Mouse (Mus musculus) embryo, embryonic 10 days (tissue): ENCODE results near the gene Herc1.
"Not testable (repeated sequence)": the region's sequence is repeated elsewhere in the genome, so short reads cannot be mapped to it uniquely, and the experiment has no call there.

Experiments used
- DNase-seq: peaks from one replicate; pipeline ENCODE4 v3.0.0-alpha.2; 2015; ENCODE audit warnings: low spot score

The Herc1 gene

DNA sequence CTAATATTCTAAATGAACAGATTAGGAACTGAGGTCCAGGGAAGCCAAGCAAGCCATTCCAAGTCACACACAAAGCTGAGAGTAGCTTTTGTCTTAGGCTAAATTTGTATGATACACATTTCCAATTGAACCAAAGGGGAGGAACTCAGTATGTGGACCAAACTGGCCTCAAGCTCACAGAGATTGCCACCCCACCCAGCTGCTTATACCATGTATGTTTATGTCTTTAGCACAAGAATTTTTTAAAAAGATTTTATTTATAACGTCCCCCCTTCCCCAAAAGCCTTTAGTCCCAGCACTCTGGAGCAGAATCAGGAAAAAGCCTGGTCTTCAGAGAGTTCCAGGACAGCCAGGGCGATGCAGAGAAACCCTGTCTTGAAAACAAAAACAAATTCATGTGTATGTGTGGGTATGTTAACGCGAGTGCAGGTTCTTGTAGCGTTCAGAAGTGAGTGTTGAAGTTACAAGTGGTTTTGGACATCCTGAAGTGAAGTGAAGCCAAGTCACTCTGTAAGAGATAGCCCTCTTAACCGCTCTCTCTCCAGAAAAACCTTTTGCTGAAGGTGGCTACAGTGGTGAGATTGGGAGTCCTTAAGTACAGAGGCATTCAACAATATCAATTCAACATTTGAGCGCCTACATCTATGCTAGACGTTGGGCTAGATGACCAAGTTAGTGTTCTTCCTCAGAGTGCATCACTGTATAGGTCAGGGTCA lies 948 bp upstream of the Herc1 start:
- DNase-seq = no peak

- DNase-seq = peak; percentile 53
These were observed 659 bp downstream of the Herc1 start for GRCm38 (mm10) chr9:66350788-66351430.

DNA sequence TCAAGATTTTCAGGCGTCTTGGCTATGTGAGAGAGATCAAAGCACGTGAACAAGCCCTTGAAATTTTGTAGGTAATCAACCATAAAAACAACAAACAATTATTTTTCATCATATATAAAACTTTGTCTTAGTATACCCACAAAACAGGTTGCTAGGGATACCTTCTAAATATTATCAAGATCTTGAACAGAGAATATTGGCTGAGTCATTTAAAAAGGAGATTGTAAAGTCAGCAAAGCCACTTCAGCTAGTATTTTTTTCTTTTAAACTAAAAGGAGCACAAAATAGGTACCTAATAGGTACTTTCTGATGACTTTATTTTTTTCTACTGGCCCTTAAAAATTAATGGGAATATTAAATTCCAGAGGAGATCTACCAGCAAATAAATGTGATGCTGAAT lies 2.5 kb downstream of the Herc1 start:
- no peak for DNase-seq

GRCm38 (mm10) chr9:66359135-66359534 lies 8.9 kb downstream of the Herc1 start:
- DNase-seq = no peak

- DNase-seq = no peak
These were observed 10.0 kb downstream of the Herc1 start for GRCm38 (mm10) chr9:66360143-66360690.

DNA sequence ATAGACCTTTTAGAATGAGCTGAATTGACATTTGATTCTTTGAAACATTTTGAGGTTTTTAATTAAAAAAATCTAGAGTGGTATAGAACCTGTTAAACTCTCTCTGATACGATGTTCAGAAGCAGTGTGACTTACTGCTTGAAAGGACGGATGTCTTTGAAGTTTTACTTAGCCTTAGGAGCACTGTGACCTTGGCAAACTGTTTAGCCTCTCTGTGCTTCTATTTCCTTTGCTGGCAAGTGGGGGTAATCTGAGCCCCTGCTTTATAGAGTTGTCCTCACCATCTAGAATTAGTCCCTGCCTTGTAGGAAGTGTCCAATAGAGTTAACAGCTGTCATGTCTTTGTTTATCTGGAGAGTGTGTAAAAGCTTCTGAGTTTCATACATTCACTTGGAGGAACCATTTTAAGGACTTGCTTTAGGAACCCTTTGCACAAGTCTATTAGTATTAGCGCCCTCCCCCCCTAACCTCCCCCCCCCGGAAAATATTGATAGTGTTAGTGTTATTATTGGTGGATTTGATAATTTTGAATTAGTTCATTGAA lies 18.7 kb downstream of the Herc1 start:
- DNase-seq = peak; percentile 15

- no peak for DNase-seq
These were observed 20.1 kb downstream of the Herc1 start for GRCm38 (mm10) chr9:66370334-66370733.

DNA sequence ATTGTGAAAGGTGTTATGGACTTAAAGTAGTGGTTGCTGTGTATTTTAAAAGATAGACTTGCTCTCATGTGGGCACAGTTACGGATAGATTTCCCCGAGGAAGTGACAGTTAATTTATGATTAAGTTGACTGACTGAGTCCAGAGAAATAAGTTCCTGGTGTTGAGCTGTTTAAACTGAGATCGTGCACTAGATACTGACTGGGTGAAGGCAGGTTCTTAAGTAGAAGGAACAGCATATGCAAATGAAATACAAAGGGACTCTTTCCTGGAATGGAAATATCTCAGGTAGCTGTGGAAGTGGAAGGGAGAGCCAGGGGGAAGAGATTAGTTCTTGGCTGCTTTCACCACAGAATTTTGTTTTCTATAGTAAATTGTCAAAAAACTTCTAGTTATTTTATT lies 20.6 kb downstream of the Herc1 start:
- DNase-seq = no peak

GRCm38 (mm10) chr9:66373432-66373831 lies 23.2 kb downstream of the Herc1 start:
- no peak for DNase-seq

GRCm38 (mm10) chr9:66374495-66375478 lies 24.5 kb downstream of the Herc1 start:
- no peak for DNase-seq

DNA sequence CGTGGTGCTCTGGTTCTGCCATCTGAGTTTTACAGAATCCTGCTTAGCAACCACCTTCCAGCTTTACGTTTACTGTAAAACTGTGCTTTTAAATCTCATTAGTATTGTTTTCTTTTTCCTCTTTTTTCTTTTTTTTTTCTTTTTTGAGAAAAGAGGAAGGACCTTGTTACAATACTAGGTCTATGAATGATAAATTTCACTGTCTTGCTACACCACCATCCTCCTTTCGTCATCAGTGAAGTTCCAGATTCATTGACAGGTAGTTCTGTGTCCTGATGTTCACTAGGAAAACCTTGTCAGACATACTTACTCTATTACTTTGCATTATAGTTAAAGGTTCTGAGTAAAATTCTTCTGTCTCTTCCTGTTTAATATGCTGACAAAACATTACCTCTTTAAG lies 33.2 kb downstream of the Herc1 start:
- DNase-seq = no peak

- not testable (repeated sequence) for DNase-seq
These were observed 40.1 kb downstream of the Herc1 start for GRCm38 (mm10) chr9:66390338-66390737.

DNA sequence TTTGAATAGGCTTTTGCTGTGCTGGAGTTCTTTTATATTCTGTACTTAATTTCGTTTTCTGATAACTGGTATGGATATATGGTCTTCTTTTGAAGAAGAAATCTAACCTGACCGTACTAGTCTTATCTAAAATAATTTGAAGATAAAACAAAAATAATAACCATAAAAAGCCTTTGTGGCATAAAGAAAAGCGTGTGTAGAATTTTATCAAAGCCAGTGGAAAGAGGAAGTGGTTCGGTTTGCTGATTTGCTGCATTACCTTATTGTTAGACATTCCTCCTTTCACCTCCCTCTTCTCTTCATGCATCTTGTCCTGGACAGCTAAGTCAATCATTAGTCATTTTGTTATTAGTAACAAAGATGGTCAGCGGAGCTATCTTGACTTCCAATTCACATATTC lies 43.1 kb downstream of the Herc1 start:
- DNase-seq = no peak

DNA sequence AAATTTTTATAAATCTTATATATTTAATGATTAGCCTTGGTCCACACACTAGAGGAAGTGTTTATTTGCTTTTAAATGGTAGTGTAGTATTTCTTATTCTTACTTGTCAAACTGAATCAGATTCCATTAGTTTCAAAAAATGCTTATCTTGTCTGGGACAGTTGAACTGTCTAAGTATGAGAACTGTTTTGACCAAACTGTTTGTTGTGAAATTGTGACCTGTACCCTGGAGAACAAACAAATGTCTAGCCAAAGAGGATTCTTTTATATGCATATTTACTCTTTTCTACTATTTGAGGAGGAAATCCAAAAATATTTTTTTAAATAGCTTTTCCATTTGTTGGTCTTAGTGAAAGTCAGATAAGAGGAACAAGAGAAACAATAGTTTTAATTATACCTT lies 73.2 kb downstream of the Herc1 start:
- DNase-seq = no peak

- no peak for DNase-seq
These were observed 89.8 kb downstream of the Herc1 start for GRCm38 (mm10) chr9:66440007-66440406.

DNA sequence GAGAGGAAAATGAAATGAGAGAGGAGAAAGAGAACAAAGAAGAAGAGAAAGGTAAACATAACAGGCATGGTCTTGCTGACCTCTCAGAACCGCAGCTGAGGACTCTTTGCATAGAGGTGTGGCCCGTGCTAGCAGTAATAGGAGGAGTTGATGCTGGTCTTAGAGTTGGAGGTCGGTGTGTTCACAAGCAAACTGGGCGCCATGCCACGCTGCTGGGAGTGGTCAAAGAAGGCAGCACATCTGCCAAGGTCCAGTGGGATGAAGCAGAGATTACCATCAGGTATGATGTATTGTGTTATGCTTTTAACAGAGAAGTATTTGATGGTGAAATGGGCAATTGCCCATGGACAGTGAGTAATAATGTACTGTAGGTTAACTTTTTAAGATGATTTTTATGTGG lies 98.0 kb downstream of the Herc1 start:
- DNase-seq = no peak

DNA sequence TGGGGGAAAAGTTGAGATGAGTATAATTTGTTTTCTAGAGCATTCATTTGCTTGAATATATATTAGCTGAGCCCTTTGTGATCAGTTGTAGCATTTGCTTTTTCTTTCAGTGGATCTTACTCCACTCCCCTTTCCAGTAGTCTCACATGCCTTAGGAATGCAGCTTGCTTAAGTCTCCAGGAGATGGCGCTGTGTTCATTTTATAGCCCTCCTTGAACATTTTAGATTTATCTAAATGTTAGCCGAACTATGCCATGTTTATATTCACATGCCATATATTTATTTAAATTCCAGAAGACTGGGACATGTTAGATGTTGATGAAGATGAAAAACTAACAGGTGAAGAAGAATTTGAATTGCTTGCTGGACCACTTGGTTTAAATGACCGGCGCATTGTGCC lies 114.8 kb downstream of the Herc1 start:
- DNase-seq = peak; percentile 64

DNA sequence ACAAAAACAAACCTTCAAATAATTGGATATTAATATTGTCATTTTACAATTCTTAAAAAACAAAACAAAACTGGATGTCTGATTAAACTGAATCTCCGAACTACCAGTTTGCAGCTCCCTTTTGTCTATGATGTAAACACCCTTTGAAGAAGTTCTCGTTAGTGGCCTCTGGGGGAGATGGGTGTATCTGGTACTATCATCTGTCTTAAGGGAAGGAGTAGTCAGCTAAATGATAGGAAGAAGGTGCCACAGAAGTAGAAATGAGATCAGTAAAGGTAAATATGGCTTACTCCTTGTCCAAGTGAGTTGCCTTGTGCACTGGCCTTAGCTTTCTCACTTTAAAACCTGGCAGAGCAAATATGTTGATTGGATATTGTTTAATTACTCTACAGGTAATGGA lies 127.5 kb downstream of the Herc1 start:
- no peak for DNase-seq

DNA sequence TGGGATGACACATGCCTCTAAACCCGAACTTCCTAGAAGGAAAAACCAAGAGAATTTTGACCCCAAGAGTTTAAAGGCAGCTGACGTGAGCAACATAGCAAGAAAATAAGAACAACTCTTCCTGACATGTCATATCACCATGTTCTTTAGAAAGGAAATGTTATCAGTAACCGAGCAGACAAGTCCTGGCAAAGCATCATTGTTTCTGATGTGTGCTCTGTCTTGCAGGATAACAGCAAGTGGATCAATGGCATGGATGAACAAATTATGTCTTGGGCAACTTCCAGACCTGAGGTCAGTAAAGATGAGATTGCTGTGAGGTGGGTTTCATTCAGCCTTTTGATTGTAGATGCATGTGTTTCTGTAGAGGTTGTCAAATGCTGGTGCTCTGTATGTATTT lies 133.2 kb downstream of the Herc1 start:
- no peak for DNase-seq

- DNase-seq = no peak
These were observed 138.5 kb downstream of the Herc1 start for GRCm38 (mm10) chr9:66488786-66489185.

DNA sequence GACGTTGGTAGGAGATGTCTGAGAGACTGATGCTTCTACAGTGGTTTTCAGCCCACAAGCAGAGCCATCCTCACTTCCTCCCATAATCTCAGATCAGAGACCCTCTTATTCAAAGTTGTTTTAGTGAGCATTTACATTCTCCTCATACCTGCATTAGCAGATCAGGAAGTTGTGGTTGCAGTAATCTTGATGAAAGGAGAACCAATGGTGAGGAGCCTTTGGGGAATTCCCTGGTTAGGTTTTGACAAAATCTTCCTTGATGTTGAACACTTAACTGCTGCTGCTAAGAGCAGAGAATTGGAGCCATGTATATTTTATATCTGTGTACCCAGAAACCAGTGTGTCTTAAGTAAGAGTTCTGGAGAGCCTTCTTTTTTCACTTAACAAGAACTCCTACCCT lies 142.1 kb downstream of the Herc1 start:
- DNase-seq = no peak

- DNase-seq = no peak
These were observed 143.7 kb downstream of the Herc1 start for GRCm38 (mm10) chr9:66493992-66494391.
